Comparison of ENCODE assay signal across 21 mouse cellular contexts in genomic region chr6:114804866-114805265, GRCm38 (mm10).
DNase-seq lines count a peak whose midpoint lies in the region; ATAC-seq lines count a peak whose summit lies in the region.
"Had no signal": no experiment of that assay in that cellular context is flagged by ENCODE, and none has a peak within 500 bp of the region (broad histone marks: within the 10 kb centered on the region; RNA-seq: fewer than 3 reads in every experiment).

No protein-coding gene starts in this region.

- H3K9ac ChIP-seq in hindbrain, embryonic 13.5 days: no peak overlapping the region
- no peak overlapping the region for H3K9ac ChIP-seq in limb, embryonic 13.5 days
- H3K9ac ChIP-seq: embryonic facial prominence, embryonic 15.5 days; heart, embryonic 12.5 days; liver, embryonic 14.5 days had no signal

- no peak overlapping the region for H3K4me2 ChIP-seq in hindbrain, embryonic 13.5 days
- H3K4me2 ChIP-seq in limb, embryonic 13.5 days (replicated peaks): no peak overlapping the region
- H3K4me2 ChIP-seq: embryonic facial prominence, embryonic 15.5 days; heart, embryonic 12.5 days had no signal

- DNase-seq in gastrocnemius, postnatal 25 days: peak; percentile 54
- DNase-seq in gastrocnemius, postnatal 4 days (ENCODE audit: low spot score in 2 of 2): no peak
- DNase-seq in 3T3-L1 (ENCODE audit: low read depth, low spot score) (peak; percentile 42), liver (no peak)
- DNase-seq: cerebellum, adult 18-20 months; cerebellum, postnatal 25 days; embryo, embryonic 11 days; heart, postnatal 14 days; kidney, adult 2 months; kidney, postnatal 10 days; left cerebral cortex, postnatal 4 days; right cerebral cortex, adult 18-20 months; spleen, adult 18-20 months; thymus, postnatal 25 days had no signal

- H3K36me3 ChIP-seq in hindbrain, embryonic 13.5 days: no peaks in the 10 kb centered on the region
- no peaks in the 10 kb centered on the region for H3K36me3 ChIP-seq in limb, embryonic 13.5 days
- H3K36me3 ChIP-seq: embryonic facial prominence, embryonic 15.5 days; heart, embryonic 12.5 days had no signal

- peak overlapping the region; percentile 25; the same call in 1 of the 2 replicates for H3K27ac ChIP-seq in hindbrain, embryonic 13.5 days
- 0 out of 2 replicates have a peak overlapping the region, but pooled peaks have one; percentile 28 for H3K27ac ChIP-seq in limb, embryonic 13.5 days
- H3K27ac ChIP-seq: liver, embryonic 14.5 days had no signal

- H3K27me3 ChIP-seq in hindbrain, embryonic 13.5 days: no peaks in the 10 kb centered on the region
- no peaks in the 10 kb centered on the region for H3K27me3 ChIP-seq in limb, embryonic 13.5 days
- H3K27me3 ChIP-seq: embryonic facial prominence, embryonic 15.5 days had no signal

- H3K4me3 ChIP-seq in hindbrain, embryonic 13.5 days: no peak overlapping the region
- no peak overlapping the region for H3K4me3 ChIP-seq in limb, embryonic 13.5 days
- H3K4me3 ChIP-seq: embryonic facial prominence, embryonic 15.5 days; heart, embryonic 12.5 days had no signal

- no peaks in the 10 kb centered on the region for H3K9me3 ChIP-seq in hindbrain, embryonic 13.5 days
- no peaks in the 10 kb centered on the region for H3K9me3 ChIP-seq in limb, embryonic 13.5 days
- H3K9me3 ChIP-seq: embryonic facial prominence, embryonic 15.5 days; heart, embryonic 12.5 days had no signal

- H3K4me1 ChIP-seq in hindbrain, embryonic 13.5 days (replicated peaks): peaks cover 26% of the 10 kb centered on the region
- H3K4me1 ChIP-seq in limb, embryonic 13.5 days: peaks cover 74% of the 10 kb centered on the region

- WGBS in hindbrain, embryonic 13.5 days: 50% methylated on average over 1 of the region's 1 CpGs
- 67% methylated on average over 1 of the region's 1 CpGs for WGBS in limb, embryonic 13.5 days

- no peak for ATAC-seq in hindbrain, embryonic 13.5 days (ENCODE audit: low FRiP score)
- ATAC-seq in limb, embryonic 13.5 days (ENCODE audit: low FRiP score, low read depth): no peak
- ATAC-seq in granulocyte monocyte progenitor cell, adult 5-6 weeks (replicated peaks; ENCODE audit: poor library complexity, severe bottlenecking): no peak
- ATAC-seq: inflammation-experienced regulatory T-cells, adult 6 months had no signal

Comparison
In these comparisons a context has a peak if more than half of its experiments do, and no peak if none do; other contexts are left out.
1. DNase-seq: peak in gastrocnemius, postnatal 25 days (single experiment) and 3T3-L1 (single experiment); none in gastrocnemius, postnatal 4 days (0 of 2) and liver (single experiment).